10 mouse cellular contexts compared by ENCODE assay signal in the genomic region with DNA sequence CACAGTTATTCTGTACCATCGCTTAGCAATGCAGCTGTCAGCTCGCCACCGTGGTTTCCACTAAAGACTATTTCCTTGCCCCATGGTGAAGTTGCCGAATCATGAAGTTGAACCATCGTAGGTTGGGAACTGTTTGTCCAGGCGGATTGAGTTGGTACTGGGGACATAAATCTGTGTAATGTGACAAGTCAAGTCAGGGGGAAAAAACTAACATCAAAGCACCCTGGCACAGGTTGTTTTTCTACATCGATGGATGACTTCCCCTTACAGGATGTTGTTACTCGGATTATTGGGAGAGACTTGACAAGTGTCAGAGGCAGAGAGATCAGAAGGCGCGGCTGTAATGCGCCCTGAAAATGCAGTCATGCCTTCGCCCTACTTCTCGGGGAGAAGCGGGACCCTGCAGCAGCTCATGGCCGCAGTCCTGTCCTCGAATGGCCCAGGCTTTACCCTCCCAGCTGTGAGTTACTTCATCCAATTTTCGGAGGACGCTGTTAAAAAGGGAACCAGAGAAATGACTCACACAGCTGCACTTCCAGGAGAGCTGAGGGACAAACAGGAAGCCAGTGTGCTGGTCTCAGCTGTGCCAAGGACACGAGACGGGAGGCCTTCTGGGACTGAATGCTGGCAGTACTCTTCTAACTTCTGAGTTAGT. TPM values are rescaled to one million over a fixed set of nuclear protein-coding genes. Genes with fewer than 3 reads are reported as not detected.
DNase-seq lines count a peak whose midpoint lies in the region; ATAC-seq and TF ChIP-seq lines count a peak whose summit lies in the region.
"Had no signal": no experiment of that assay in that cellular context is flagged by ENCODE, and none has a peak within 500 bp of the region (broad histone marks: within the 10 kb centered on the region; RNA-seq: fewer than 3 reads in every experiment).

No protein-coding gene starts in this region.

- H3K9ac ChIP-seq in liver, adult 2 months (ENCODE audit: low read depth, low read length): no peak overlapping the region
- H3K9ac ChIP-seq in liver, embryonic 12.5 days: no peak overlapping the region
- H3K9ac ChIP-seq: neural tube, embryonic 12.5 days had no signal

- no peaks in the 10 kb centered on the region for H3K36me3 ChIP-seq in liver, adult 2 months (ENCODE audit: control insufficient read depth, insufficient read depth, low read length)
- H3K36me3 ChIP-seq in liver, embryonic 12.5 days: no peaks in the 10 kb centered on the region
- H3K36me3 ChIP-seq: G1E; neural tube, embryonic 12.5 days had no signal

- H3K9me3 ChIP-seq in liver, embryonic 12.5 days (replicated peaks): peaks cover 5% of the 10 kb centered on the region

- H3K27me3 ChIP-seq in liver, adult 2 months (ENCODE audit: control insufficient read depth, insufficient read depth, low read length): no peaks in the 10 kb centered on the region
- H3K27me3 ChIP-seq in liver, embryonic 12.5 days (replicated peaks): no peaks in the 10 kb centered on the region
- H3K27me3 ChIP-seq: neural tube, embryonic 12.5 days had no signal

- no peaks in the 10 kb centered on the region for H3K79me2 ChIP-seq in liver, adult 2 months (ENCODE audit: control insufficient read depth, insufficient read depth, low read length)

- no peak for TF ChIP-seq CTCF in liver, adult 2 months (IDR thresholded peaks at IDR 0.05; ENCODE audit: low read depth, low read length)
- TF ChIP-seq CTCF in bone marrow macrophage, adult 2 months (IDR thresholded peaks at IDR 0.05; ENCODE audit: low read depth, low read length): no peak

- peak; percentile 34 for DNase-seq in liver, adult 2 months (ENCODE audit: extremely low read depth, low read depth, low spot score)
- DNase-seq in heart, postnatal 25 days (ENCODE audit: low spot score): peak; percentile 71
- peak; percentile 46 to 63 for DNase-seq in lung, postnatal 4 days
- DNase-seq in thymus, postnatal 14 days: no peak
- no peak for DNase-seq in cerebellum, adult 8-10 months
- no peak for DNase-seq in cerebellum, adult 11 months

- WGBS in liver, adult 2 months: 75% methylated on average over 20 of the region's 20 CpGs
- WGBS in liver, embryonic 12.5 days (ENCODE audit: insufficient replicate concordance): 42% methylated on average over 20 of the region's 20 CpGs

- no peak for TF ChIP-seq POLR2A in liver, adult 2 months (IDR thresholded peaks at IDR 0.05; ENCODE audit: extremely low read depth, insufficient read depth, low read length)
- no peak for TF ChIP-seq POLR2A in bone marrow macrophage, adult 2 months (IDR thresholded peaks at IDR 0.05; ENCODE audit: borderline replicate concordance, low read depth, low read length)

- H3K4me3 ChIP-seq in liver, adult 2 months (ENCODE audit: insufficient read depth, low read depth, low read length): no peak overlapping the region
- H3K4me3 ChIP-seq in liver, embryonic 12.5 days: no peak overlapping the region
- peak overlapping the region; percentile 46 for H3K4me3 ChIP-seq in bone marrow macrophage, adult 2 months (ENCODE audit: insufficient read depth, low read length)
- H3K4me3 ChIP-seq: neural tube, embryonic 12.5 days had no signal

- H3K4me1 ChIP-seq in liver, adult 2 months (ENCODE audit: control insufficient read depth, insufficient read depth, low read length): no peaks in the 10 kb centered on the region
- no peaks in the 10 kb centered on the region for H3K4me1 ChIP-seq in liver, embryonic 12.5 days
- peaks cover 25% of the 10 kb centered on the region for H3K4me1 ChIP-seq in bone marrow macrophage, adult 2 months (ENCODE audit: control insufficient read depth, insufficient read depth, low read length)
- H3K4me1 ChIP-seq: neural tube, embryonic 12.5 days had no signal

- H3K27ac ChIP-seq in liver, adult 2 months (replicated peaks; ENCODE audit: insufficient read depth, low read depth, low read length): 0 out of 2 replicates have a peak overlapping the region, but pooled peaks have one; percentile 18
- no peak overlapping the region for H3K27ac ChIP-seq in liver, embryonic 12.5 days
- H3K27ac ChIP-seq in bone marrow macrophage, adult 2 months (ENCODE audit: insufficient read depth, low read depth, low read length): peak overlapping the region; percentile 96
- H3K27ac ChIP-seq: neural tube, embryonic 12.5 days had no signal

- intact Hi-C loops in heart, postnatal 25 days (cut with DNase I): no loop called here

- ATAC-seq in liver, embryonic 12.5 days: no peak

- H3K4me2 ChIP-seq in liver, embryonic 12.5 days: no peak overlapping the region
- H3K4me2 ChIP-seq: neural tube, embryonic 12.5 days had no signal

RNA-seq across cellular contexts. Expression of a gene that starts 50.2 kb away (rescaled TPM):
- total RNA-seq in liver, adult 2 months (2014; rRNA removed): 4.2 and 4.3 TPM in 2 replicates
- 3.1 and 4.2 TPM in 2 replicates for polyA plus RNA-seq in liver, adult 2 months (2012; rRNA removed)
- polyA plus RNA-seq in liver, embryonic 12.5 days (2016; fragmentation: Nextera tagmentation; extraction: Ambion mirVana): 55.9 and 58.8 TPM in 2 replicates
- 40.1 and 44.4 TPM in 2 replicates for polyA plus RNA-seq in bone marrow macrophage, adult 2 months (2012; ENCODE audit: insufficient read depth, insufficient read length, missing spikeins)
- total RNA-seq in heart, postnatal 25 days (2021): 1 to 10 TPM; 3.0 to 3.9 TPM

Comparison
In these comparisons a context has a peak if more than half of its experiments do, and no peak if none do; other contexts are left out.
1. DNase-seq: peak in liver, adult 2 months (single experiment), heart, postnatal 25 days (single experiment) and lung, postnatal 4 days (2 of 2); none in thymus, postnatal 14 days (single experiment), cerebellum, adult 8-10 months (single experiment) and cerebellum, adult 11 months (single experiment).